Mouse (Mus musculus) ES-E14 (cell line): ENCODE data around the gene Abcc1. TPM values are rescaled to one million over a fixed set of nuclear protein-coding genes. Genes with fewer than 3 reads are reported as not detected.

Experiments used
- DNase-seq: peaks from one replicate; pipeline ENCODE4 v3.0.0-alpha.2; 2013; ENCODE audit warnings: low read depth, low spot score
- H3K27ac ChIP-seq: 2 replicates; pipeline ENCODE4 v1.5.1; 2012; ENCODE audit warnings: low read depth, mild to moderate bottlenecking, low read length, moderate library complexity, mixed read lengths; ENCODE audit not compliant: poor library complexity, insufficient read depth, severe bottlenecking
- H3K36me3 ChIP-seq: 2 replicates; pipeline ENCODE4 v1.6.1; 2012; ENCODE audit warnings: mild to moderate bottlenecking, low read length, moderate library complexity, mixed read lengths; ENCODE audit not compliant: control insufficient read depth, poor library complexity, insufficient read depth, severe bottlenecking
- H3K4me1 ChIP-seq, 2 experiments: fragments of 150-350 bp in 1 of 2; sonication (generic) in 1 of 2; 2 replicates each; pipeline ENCODE4 v1.6.1; 2012; ENCODE audit warnings: low read length in 2 of 2, mild to moderate bottlenecking in 1 of 2, mixed read lengths in 1 of 2; ENCODE audit not compliant: control insufficient read depth in 2 of 2, insufficient read depth in 2 of 2, poor library complexity in 1 of 2
- H3K4me3 ChIP-seq, 2 experiments: fragments of 150-350 bp in 1 of 2; sonication (generic) in 1 of 2; 2 replicates each; pipeline ENCODE4 v1.5.1; 2012; ENCODE audit warnings: low read length in 2 of 2, low read depth in 1 of 2, mild to moderate bottlenecking in 1 of 2, mixed read lengths in 1 of 2; ENCODE audit not compliant: insufficient read depth in 1 of 2, poor library complexity in 1 of 2, severe bottlenecking in 1 of 2
- H3K9ac ChIP-seq: 2 replicates; pipeline ENCODE4 v1.6.1; 2012; ENCODE audit warnings: low read depth, mild to moderate bottlenecking, low read length, mixed read lengths; ENCODE audit not compliant: poor library complexity, insufficient read depth, severe bottlenecking
- H3K9me3 ChIP-seq: fragments of 150-350 bp; sonication (generic); 2 replicates; pipeline ENCODE4 v1.6.1; 2012; ENCODE audit warnings: low read depth, mild to moderate bottlenecking, low read length; ENCODE audit not compliant: control insufficient read depth, insufficient read depth
- CHD2 ChIP-seq: IDR thresholded peaks from 2 replicates; pipeline ENCODE4 v1.6.1; 2014; ENCODE audit warnings: mild to moderate bottlenecking, low read depth, low read length, inconsistent platforms
- HCFC1 ChIP-seq: IDR thresholded peaks from 2 replicates; pipeline ENCODE4 v1.6.1; 2012; ENCODE audit warnings: low read length, inconsistent platforms, borderline replicate concordance; ENCODE audit not compliant: insufficient read depth
- MAFK ChIP-seq: IDR thresholded peaks from 2 replicates; pipeline ENCODE4 v1.6.1; 2014; ENCODE audit warnings: mild to moderate bottlenecking, low read depth, low read length, inconsistent platforms; ENCODE audit not compliant: insufficient read depth
- ZC3H11A ChIP-seq: IDR thresholded peaks from 2 replicates; pipeline ENCODE4 v1.6.1; 2012; ENCODE audit warnings: low read depth, mild to moderate bottlenecking, inconsistent platforms, low read length, borderline replicate concordance
- ZNF384 ChIP-seq: IDR thresholded peaks from 2 replicates; pipeline ENCODE4 v1.6.1; 2012; ENCODE audit warnings: low read depth, low read length, inconsistent platforms
- in situ Hi-C, 2 experiments: fragments of 600-800 bp; cut with MboI; formaldehyde crosslinking; loops; one replicate each; pipeline ENCODE4 v1.15.1; 2025; ENCODE audit warnings: low sequenced_read_pairs in 2 of 2, inconsistent platforms in 1 of 2; ENCODE audit not compliant: unreplicated experiment in 2 of 2
- total RNA-seq: library from RNA; depleted of rRNA; stranded (reverse); fragments of 300-350 nt; gene quantifications from 2 replicates; pipeline ENCODE4 v1.2.3, GENCODE M21; 2012; rRNA removed

The Abcc1 gene
- total RNA-seq, 1 experiment: 46.7 TPM

GRCm38 (mm10) chr16:14506461-14506860 lies 145.1 kb downstream of the Abcc1 start:
- DNase-seq: no peak
- no peaks in the 10 kb centered on the region for H3K4me1 ChIP-seq

More at GRCm38 (mm10) chr16:14506461-14506860, 145.1 kb downstream of the Abcc1 start:
- H3K27ac ChIP-seq: no peak overlapping the region
- no peak for TF ChIP-seq ZNF384
- TF ChIP-seq HCFC1: no peak
- TF ChIP-seq MAFK: no peak
- TF ChIP-seq CHD2: no peak
- no peak for TF ChIP-seq ZC3H11A
- H3K9me3 ChIP-seq: no peaks in the 10 kb centered on the region
- H3K36me3 ChIP-seq: no peaks in the 10 kb centered on the region
- H3K4me3 ChIP-seq: no peak overlapping the region
- in situ Hi-C loops: no loop called here
- H3K9ac ChIP-seq: no peak overlapping the region

Other genes starting within 250 kb of the Abcc1 start
- gene Nde1, start 198.3 kb upstream of the Abcc1 start, total RNA-seq: 61.3 and 69.1 TPM in 2 replicates
- gene Marf1, start 198.2 kb upstream of the Abcc1 start, total RNA-seq: 24.1 and 26.4 TPM in 2 replicates
- gene Myh11, start 70.2 kb upstream of the Abcc1 start, total RNA-seq: 0.37 and 0.76 TPM in 2 replicates
- gene Fopnl, start 44.2 kb upstream of the Abcc1 start, total RNA-seq: 17.7 and 22.1 TPM in 2 replicates
- gene A630010A05Rik, start 200.8 kb downstream of the Abcc1 start, total RNA-seq: 0.09 TPM in 1 of 2 replicates, not detected in the other